Mouse (Mus musculus): ENCODE results near the gene Arhgap25.

Arhgap25 gene

DNA sequence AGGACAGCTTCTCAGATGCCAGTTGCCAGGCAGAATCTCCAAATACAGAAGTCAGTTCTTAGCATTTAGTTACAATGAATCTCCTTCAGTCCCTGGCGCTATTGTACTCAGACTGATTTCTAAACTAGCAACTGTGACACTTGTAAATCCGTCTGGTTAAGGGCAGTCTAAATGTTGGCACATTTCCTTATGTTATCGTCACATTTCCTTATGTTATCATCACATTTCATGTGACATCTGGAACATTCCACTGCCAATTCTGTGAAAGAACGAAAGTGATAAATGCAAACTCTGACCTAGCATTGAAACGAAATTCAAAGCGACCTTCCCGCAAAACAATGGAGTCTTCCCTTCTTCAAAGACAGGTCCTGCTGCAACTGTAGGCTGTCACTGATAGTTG, 87.8 kb downstream of the Arhgap25 start:
- DNase-seq (ENCODE audit: low spot score) = no peak

- DNase-seq (ENCODE audit: low spot score) = no peak
These were observed 89.8 kb downstream of the Arhgap25 start for GRCm38 (mm10) chr6:87443253-87443652.

- no peak for DNase-seq (ENCODE audit: low spot score)
These were observed 96.3 kb downstream of the Arhgap25 start for GRCm38 (mm10) chr6:87436745-87437144.

GRCm38 (mm10) chr6:87435791-87436190, 97.3 kb downstream of the Arhgap25 start:
- no peak for DNase-seq (ENCODE audit: low spot score)

DNA sequence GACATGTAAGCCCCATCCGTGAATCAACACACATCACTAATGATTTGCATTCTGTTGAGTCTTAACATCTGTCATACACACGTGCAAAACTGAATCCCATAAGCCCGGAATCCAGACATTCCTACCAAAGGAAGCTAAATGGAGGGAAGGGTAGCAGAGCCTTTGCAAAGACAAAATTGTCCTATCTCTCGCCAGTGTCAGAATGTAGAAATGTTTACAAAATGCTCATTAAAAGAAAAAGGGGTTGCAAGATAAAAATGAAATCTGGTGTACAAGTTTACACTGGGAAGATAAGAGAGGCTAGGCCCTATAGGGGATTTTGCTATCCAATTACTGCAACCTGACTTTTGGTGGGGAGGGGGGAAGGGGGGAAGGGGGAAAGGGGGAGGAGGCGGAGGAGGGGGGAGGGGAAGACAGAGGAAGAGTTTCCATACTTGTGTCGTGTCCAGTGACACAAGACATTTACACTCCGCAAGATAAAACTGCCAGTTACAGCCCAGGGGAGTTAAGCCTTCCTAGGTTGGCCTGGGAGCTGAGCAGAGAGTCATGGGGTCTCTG, 104.5 kb downstream of the Arhgap25 start, which contains the start of gene Bmp10:
Bmp10 (plus strand) TSS at position 508 of the 558 bp plus-strand sequence.
- DNase-seq (ENCODE audit: low spot score) = no peak

DNA sequence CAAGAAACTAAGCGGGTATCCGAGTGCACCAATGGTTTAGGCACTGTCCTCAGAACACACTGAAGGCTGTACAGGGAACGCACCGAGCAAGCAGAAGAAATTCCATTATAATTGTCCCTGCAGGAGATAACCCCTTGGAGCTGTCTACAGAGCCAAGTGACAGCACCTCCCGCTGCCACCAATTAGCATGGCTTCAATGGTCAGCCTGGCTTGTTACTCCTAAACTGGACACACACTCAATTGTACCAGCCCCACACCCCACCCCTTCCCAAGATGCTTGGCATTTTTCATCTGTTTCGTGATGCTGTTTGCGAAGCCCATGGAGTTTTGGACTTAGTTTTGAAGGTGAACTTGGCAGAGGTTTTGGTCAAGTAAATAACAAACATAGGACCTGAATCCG, 105.4 kb downstream of the Arhgap25 start:
- DNase-seq (ENCODE audit: low spot score) = no peak

GRCm38 (mm10) chr6:87426954-87427353, 106.1 kb downstream of the Arhgap25 start:
- no peak for DNase-seq (ENCODE audit: low spot score)

DNA sequence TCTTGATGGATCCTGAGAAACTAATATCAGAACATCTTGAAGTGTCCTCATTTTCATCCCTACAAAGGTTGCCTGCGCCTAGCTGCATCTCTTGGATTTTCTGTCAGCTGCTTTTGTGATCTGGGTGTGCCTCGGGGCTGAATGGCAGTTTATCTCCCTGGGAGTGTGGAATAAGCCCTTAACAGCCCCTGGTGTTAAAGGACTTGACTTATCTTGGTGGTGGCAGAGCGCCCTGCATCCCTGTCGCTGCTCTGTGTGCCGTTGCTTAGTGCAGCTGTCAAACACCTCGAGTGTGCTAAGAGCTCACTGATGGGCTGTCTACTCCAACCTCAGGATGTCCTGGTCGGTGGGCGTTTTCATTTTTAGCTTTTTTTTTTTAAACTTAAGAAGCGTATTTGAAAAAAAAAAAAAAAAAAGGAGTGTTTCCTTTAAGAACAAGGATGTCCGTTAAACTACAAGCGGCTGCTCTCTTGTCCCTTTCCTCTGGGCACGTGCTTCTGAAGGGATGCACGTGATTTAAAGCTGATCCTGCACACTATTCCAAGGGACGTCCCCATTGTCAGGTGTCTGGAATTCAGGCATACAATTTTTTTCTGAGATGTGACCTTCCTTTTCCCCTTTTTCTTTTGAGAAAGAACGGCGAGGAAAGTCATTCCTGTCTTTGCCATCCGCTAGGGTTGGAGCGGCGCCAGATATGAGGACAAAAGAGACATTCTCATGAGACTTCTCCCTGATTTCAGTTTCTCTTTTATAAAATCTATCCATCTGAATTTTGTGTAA, 108.8 kb downstream of the Arhgap25 start:
- DNase-seq (ENCODE audit: low spot score) = no peak

- DNase-seq (ENCODE audit: low spot score) = no peak
These were observed 110.8 kb downstream of the Arhgap25 start for GRCm38 (mm10) chr6:87422304-87422703.

GRCm38 (mm10) chr6:87412011-87412410, 121.0 kb downstream of the Arhgap25 start:
- DNase-seq (ENCODE audit: low spot score) = no peak
